Mouse (Mus musculus) small intestine, adult 2 months (tissue): ENCODE measurements at regions not wholly inside any gene's neighbourhood (a gene's known extent, or its start where the extent isn't known, plus 50 kb on each side); places are given as distances from the start of the nearest gene placed in this dataset.

Source experiments
- CTCF ChIP-seq: fragments of 200-500 bp; IDR thresholded peaks from 2 replicates; pipeline ENCODE4 v1.5.1; 2012; ENCODE audit warnings: low read depth, mild to moderate bottlenecking, control low read depth, inconsistent platforms, low read length, moderate library complexity, mixed read lengths; ENCODE audit not compliant: insufficient replicate concordance, insufficient read length; ENCODE audit errors: extremely low read depth
- POLR2A ChIP-seq: fragments of 200-500 bp; IDR thresholded peaks from 2 replicates; pipeline ENCODE4 v1.6.1; 2012; ENCODE audit warnings: low read depth, mild to moderate bottlenecking, control low read depth, inconsistent platforms, low read length, moderate library complexity

GRCm38 (mm10) chr6:31086798-31087360 is 128.0 kb upstream of the Klf14 start:
- TF ChIP-seq CTCF (no peak), POLR2A (no peak)
